Mouse (Mus musculus): ENCODE results near the gene Med8. TPM values are rescaled to one million over a fixed set of nuclear protein-coding genes. Genes with fewer than 3 reads are reported as not detected.

Gene Med8
- total RNA-seq, 2 experiments from 2014 or later, result 36.3 to 37.8 TPM

GRCm38 (mm10) chr4:118410871-118411270, 1.7 kb downstream of the Med8 start:
- intact Hi-C loops (cut with DNase I), result no loop called here
- DNase-seq, result no peak

GRCm38 (mm10) chr4:118413553-118413952, 4.4 kb downstream of the Med8 start:
- intact Hi-C loops (cut with DNase I), result no loop called here

GRCm38 (mm10) chr4:118415779-118416178, 6.6 kb downstream of the Med8 start:
- intact Hi-C loops (cut with DNase I), result no loop called here
- DNase-seq, result no peak

More at GRCm38 (mm10) chr4:118413553-118413952, 4.4 kb downstream of the Med8 start:
- DNase-seq, result no peak

DNA sequence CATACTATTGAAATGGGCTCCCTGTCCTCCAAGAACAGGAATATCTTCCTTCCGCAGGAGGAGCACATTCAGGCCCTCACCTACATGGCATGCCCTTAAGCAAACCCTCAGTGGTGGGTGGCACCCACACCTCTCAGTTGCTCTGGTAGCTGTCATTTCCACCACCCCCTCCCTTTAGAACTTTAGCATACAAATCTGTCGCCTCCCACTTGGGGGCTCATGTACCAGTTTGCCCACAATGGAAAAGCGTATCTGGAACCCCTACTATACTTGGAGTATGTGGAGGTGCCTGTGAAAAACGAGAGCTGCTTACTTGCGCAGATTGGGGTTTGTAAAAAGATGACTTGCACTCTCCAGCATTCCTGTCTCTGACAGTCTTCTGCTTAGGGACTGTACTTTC, 7.2 kb downstream of the Med8 start:
- intact Hi-C loops (cut with DNase I), result no loop called here
- DNase-seq, result no peak

- intact Hi-C loops (cut with DNase I), result no loop called here
- no peak for DNase-seq
Measured at GRCm38 (mm10) chr4:118417112-118417797, 8.1 kb downstream of the Med8 start.

DNA sequence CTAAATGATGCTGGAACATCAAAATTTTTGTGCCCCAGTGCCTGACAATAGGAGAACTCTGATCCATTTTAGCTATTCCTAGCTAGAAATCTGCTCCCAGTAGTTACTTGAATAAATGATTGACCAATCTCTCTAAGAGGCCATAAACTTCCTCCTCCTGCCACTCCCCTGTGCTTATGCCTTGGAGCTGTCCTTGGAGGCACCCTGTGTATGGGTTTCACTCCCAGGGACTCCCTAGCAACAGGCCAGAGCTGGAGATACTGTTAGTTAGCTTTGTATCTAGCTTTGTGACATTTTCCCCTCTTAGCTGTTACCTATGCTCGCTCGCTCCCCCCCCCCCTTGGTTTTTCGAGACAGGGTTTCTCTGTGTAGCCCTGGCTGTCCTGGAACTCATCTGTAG, 12.2 kb downstream of the Med8 start:
- no peak for DNase-seq
- intact Hi-C loops (cut with DNase I), result no loop called here

- DNase-seq, result no peak
Measured at GRCm38 (mm10) chr4:118424541-118425160, 15.5 kb downstream of the Med8 start.

DNA sequence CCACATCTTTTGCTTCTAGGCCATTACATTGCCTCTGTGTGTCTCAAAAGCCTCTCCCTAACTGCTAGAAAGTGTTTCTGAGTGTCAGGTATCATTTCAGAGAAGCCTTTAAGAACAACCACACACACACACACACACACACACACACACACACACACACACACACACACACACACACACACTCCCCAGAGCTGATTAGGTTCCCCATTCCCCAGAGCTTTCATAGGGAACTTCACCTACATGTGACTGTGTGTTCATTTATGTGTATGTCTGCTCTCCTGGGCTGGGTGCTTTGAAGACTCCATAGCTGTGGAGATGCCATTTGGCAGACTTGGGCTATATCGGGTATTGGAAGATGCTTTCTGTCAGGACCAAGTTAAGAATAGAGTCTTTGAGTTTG, 16.2 kb downstream of the Med8 start:
- intact Hi-C loops (cut with DNase I), result no loop called here
- DNase-seq, result no peak

More at GRCm38 (mm10) chr4:118424541-118425160, 15.5 kb downstream of the Med8 start:
- intact Hi-C loops (cut with DNase I), result no loop called here

- intact Hi-C loops (cut with DNase I), result no loop called here
- DNase-seq, result no peak
Measured at GRCm38 (mm10) chr4:118427415-118427767, 18.3 kb downstream of the Med8 start.

DNA sequence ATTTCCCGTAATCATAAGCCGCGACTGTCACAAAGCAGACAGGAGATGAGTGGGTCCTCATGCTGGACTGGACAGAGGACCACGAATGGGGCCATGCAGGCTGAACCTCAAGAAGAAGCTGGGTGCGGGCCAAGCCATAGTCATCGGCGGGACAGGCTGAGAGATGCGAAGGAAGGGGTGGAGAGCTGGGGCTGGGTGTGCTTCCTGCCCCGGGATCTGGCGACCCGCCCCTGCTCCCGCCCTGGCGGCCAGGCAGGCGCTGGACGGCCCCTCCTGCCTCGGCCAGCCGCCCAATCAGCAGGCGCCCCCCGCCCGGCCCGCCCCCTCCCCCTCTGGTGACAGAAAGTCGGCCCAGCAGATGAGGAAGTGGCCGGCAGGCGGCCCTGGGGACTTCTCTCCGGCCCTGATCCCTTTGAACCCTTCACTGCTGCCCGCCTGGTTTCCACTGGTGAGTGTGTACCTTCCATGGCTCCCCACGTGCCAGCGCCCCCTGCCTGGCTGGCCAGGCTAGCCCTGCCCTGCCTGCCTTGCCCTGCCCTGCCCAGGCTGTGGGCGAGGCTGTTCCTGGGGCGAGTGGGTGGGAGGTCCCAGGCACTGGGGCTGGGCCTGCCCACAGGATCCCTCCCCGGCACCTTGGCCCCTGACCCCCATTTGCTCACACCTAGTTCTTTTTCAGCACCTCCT, 18.8 kb downstream of the Med8 start, which contains the start of gene Elovl1:
TSS of gene Elovl1 (plus strand) at position 326 of the 684 bp plus-strand sequence.
- peak; percentile 83 to 88 for DNase-seq
- intact Hi-C loops (cut with DNase I), result no loop called here

DNA sequence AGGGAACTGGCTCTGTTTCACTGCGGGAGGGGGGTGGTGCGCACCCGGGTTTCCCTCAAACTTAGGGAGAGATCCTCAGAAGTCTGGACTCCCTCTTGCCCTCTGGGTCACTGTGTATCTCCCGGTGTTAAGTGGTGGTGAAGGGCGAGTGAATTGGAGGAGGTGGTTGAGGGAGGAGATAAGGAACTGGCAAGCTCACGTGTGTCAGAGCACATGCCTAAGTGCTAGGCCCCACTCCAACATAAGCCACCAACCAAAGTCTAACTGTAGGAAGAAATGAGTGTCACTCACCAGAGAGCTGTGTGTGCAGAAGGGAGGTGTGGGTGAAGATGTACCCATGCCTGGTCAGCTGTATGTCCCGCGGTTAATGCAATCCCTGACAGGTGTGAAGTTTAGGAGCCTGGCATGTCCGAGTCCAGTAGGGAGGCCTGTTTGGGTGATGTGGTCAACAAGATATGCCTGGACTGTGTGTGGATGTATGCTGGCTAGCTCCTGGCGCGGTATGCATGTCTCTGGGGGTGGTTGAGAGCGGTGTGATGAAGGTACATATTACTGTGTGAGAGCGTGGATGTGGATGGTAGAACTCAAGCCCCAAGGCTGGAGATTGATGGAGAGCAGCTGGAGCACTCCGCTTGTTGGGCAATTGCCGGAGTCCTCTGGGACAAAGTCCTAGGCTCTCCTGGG, 19.5 kb downstream of the Med8 start:
- DNase-seq, result no peak
- intact Hi-C loops (cut with DNase I), result no loop called here

DNA sequence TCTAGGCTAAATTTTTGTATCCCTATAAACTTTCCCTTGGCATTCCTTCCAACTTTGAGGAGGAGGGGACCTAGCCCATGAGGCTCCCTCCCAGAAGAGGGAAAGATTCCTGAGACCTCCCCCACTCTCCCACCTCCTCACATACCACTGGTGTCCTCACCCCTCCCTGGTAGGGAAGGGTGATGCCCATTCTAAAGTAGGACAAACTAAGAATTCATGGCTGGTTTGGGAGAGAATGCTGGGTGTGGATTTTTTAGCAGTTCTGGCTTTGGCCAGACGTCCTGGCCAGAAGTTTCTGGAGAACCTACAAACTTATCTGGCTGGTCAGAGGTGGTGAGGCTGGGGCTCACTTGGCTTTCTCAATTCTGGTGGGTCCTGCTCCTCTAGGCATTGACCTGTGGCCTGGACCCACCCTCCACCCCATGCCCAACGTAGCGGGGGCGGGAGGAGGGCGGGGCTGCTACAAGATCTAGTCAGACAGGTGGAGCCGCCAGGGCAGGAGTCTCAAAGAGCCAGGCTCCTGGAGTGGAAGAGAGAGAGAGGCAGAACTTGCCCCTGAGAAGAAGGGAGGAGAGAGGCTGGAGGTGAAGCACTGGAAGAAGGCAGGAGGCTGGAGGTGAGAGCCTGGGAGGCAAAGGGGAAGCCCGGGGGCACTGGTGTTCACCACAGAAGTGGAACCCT, 20.2 kb downstream of the Med8 start:
- intact Hi-C loops (cut with DNase I), result no loop called here
- DNase-seq, result no peak

DNA sequence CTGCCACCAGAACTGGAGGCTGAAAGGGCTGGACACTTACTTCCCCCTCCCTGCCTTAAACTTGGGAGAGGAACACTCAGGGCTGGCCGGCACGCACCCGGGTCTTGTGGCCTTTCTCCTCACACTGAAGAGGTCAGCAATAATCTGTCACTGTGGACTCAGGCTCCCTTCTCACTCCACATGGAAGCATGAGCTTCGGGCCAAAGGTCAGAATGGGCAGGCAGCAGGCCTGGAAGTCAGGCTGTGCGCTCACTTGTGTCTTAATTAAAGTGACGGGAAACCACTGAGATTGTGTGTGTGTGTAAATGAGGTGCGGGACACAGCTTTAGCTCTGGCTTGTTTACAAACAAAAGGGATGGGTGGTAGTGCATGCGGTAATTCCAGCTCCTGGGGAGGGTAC, 23.2 kb downstream of the Med8 start:
- no peak for DNase-seq
- intact Hi-C loops (cut with DNase I), result no loop called here

DNA sequence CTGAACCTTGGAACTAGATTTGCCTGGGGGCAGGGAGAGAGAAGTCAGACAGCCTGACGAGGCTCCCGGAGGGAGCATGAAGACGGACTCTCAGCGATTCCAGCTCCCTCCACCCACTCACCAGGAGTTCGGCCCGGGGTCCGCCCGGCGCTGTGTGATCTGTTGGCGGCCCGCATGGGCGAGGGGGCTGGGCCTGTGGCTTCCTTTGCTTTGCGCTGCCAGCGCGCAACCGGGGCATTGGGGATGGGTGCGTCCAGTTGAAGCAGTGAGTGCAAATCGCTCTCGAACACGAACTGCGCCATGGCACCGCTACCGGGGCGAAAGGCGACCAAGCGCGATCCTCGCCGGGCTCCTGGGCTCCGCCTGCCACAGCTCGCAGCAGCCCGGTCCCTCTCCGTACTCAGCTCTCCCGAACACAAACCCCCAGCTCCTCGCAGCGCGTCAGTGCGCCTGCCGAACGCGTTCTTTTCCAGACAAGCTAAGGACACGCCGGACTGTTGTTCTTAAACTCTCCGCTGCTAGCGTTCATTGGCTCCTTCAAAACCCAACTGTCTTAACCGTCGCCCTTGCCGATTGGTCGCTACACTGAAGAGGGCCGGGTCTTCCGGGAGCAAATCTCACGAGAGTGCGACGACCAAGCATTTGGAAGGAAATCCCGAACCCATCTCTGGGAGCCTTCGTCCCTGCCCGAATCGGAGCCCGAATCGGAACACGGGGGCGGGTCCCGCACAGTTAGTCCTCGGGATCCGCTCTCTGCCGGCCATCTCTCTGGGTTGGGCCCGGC, 27.9 kb downstream of the Med8 start, which contains the start of gene Cdc20:
TSS of gene Cdc20 (minus strand) at position 533 of the 784 bp plus-strand sequence.
- intact Hi-C loops (cut with DNase I), result no loop called here
- DNase-seq, result peak; percentile 77 to 81

- intact Hi-C loops (cut with DNase I), result no loop called here
- DNase-seq, result no peak
Measured at GRCm38 (mm10) chr4:118437829-118438253, 28.7 kb downstream of the Med8 start.

GRCm38 (mm10) chr4:118445088-118445487, 36.0 kb downstream of the Med8 start:
- intact Hi-C loops (cut with DNase I), result no loop called here

GRCm38 (mm10) chr4:118445781-118446414, 36.8 kb downstream of the Med8 start:
- intact Hi-C loops (cut with DNase I), result no loop called here
- peak in 1 of 2 experiments; percentile 25 for DNase-seq

More at GRCm38 (mm10) chr4:118445088-118445487, 36.0 kb downstream of the Med8 start:
- no peak for DNase-seq

- no peak for DNase-seq
- intact Hi-C loops (cut with DNase I), result no loop called here
Measured at GRCm38 (mm10) chr4:118446415-118447153, 37.4 kb downstream of the Med8 start.
